Mouse (Mus musculus): ENCODE results near the gene Nkapd1.

- no peak for TF ChIP-seq TAL1 (IDR thresholded peaks at IDR 0.05; ENCODE audit: low read length)
- no peak for TF ChIP-seq GATA1 (IDR thresholded peaks at IDR 0.05; ENCODE audit: low read length)
Observed at GRCm38 (mm10) chr9:50658391-50658790, 41.1 kb upstream of the Nkapd1 start.
